ENCODE assay signal across 8 mouse cellular contexts in the genomic region with DNA sequence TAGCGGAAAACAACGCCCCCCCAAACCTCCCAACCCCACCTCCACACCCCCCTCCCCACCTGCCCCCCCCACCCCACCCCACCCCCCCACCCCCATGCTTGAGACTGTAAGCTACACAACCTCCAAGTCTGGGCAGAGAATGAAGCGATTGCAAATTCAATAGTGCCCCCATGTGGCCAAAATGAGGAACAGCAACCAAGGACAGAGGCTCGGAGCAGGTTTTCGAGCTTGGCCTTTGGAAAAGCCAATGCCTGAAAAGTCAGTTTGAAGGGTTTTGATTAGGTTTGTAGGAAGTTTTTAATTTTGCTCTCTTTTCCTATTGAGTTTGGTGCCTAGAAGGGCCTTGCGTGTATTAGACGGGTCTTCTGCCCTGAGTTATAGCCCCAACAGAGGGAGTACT. TPM values are rescaled to one million over a fixed set of nuclear protein-coding genes. Genes with fewer than 3 reads are reported as not detected.
A peak's percentile ranks its signal among the peaks of the same experiment; 100 is the strongest.
DNase-seq lines count a peak whose midpoint lies in the region; ATAC-seq and TF ChIP-seq lines count a peak whose summit lies in the region.

No protein-coding gene starts in this region.

- H3K4me1 ChIP-seq in liver, embryonic 11.5 days (replicated peaks; ENCODE audit: control insufficient read depth, insufficient read depth, low read length) = no peaks in the 10 kb centered on the region
- H3K4me1 ChIP-seq in ES-E14 (ENCODE audit: control insufficient read depth in 2 of 2, insufficient read depth in 2 of 2, low read length in 2 of 2, poor library complexity in 1 of 2) = peaks cover 2 to 7% of the 10 kb centered on the region in 2 experiments; a peak in 1 of 4 replicates
- H3K4me1 ChIP-seq in bone marrow macrophage, adult 2 months (ENCODE audit: control insufficient read depth, insufficient read depth, low read length) = peaks cover 4% of the 10 kb centered on the region; the same call in 1 of the 2 replicates
- H3K4me1 ChIP-seq in midbrain, postnatal 0 days (ENCODE audit: insufficient read depth, low read length) = no peaks in the 10 kb centered on the region

- no peaks in the 10 kb centered on the region for H3K27me3 ChIP-seq in liver, embryonic 11.5 days (replicated peaks; ENCODE audit: control insufficient read depth, insufficient read depth, low read length)
- no peaks in the 10 kb centered on the region for H3K27me3 ChIP-seq in midbrain, postnatal 0 days (ENCODE audit: insufficient read depth, low read length)

- H3K4me2 ChIP-seq in liver, embryonic 11.5 days = no peak overlapping the region
- no peak overlapping the region for H3K4me2 ChIP-seq in midbrain, postnatal 0 days (ENCODE audit: low read depth, low read length, poor library complexity, severe bottlenecking)

- 10% methylated on average over 7 of the region's 7 CpGs for WGBS in liver, embryonic 11.5 days
- WGBS in midbrain, postnatal 0 days = 9% methylated on average over 7 of the region's 7 CpGs

- TF ChIP-seq CTCF in bone marrow macrophage, adult 2 months (IDR thresholded peaks at IDR 0.05; ENCODE audit: low read depth, low read length) = peak; percentile 63
- TF ChIP-seq CTCF in midbrain, postnatal 0 days (IDR thresholded peaks at IDR 0.05) = peak; percentile 80

- no peak overlapping the region for H3K9ac ChIP-seq in liver, embryonic 11.5 days (ENCODE audit: low read depth, low read length)
- H3K9ac ChIP-seq in ES-E14 (ENCODE audit: insufficient read depth, low read depth, low read length, poor library complexity, severe bottlenecking) = no peak overlapping the region
- H3K9ac ChIP-seq in midbrain, postnatal 0 days (replicated peaks; ENCODE audit: low read length, poor library complexity, severe bottlenecking) = no peak overlapping the region

- no peak for ATAC-seq in liver, embryonic 11.5 days (replicated peaks; ENCODE audit: low FRiP score)
- ATAC-seq in midbrain, postnatal 0 days (ENCODE audit: low FRiP score) = no peak
- no peak for ATAC-seq in erythroblast, adult 5-6 weeks (replicated peaks; ENCODE audit: low FRiP score, poor library complexity, severe bottlenecking)

- in situ Hi-C loops in ES-E14 (cut with MboI; ENCODE audit: low sequenced_read_pairs in 2 of 2, unreplicated experiment in 2 of 2) = no loop called here

- no peak for TF ChIP-seq POLR2A in bone marrow macrophage, adult 2 months (IDR thresholded peaks at IDR 0.05; ENCODE audit: borderline replicate concordance, low read depth, low read length)

- H3K4me3 ChIP-seq in liver, embryonic 11.5 days (ENCODE audit: low read depth, low read length) = no peak overlapping the region
- no peak overlapping the region for H3K4me3 ChIP-seq in ES-E14 (ENCODE audit: insufficient read depth in 1 of 2, low read depth in 1 of 2, low read length in 2 of 2, poor library complexity in 1 of 2, severe bottlenecking in 1 of 2)
- no peak overlapping the region for H3K4me3 ChIP-seq in bone marrow macrophage, adult 2 months (ENCODE audit: insufficient read depth, low read length)
- no peak overlapping the region for H3K4me3 ChIP-seq in midbrain, postnatal 0 days (ENCODE audit: low read depth, low read length)

- H3K9me3 ChIP-seq in liver, embryonic 11.5 days (ENCODE audit: control insufficient read depth, low read length) = no peaks in the 10 kb centered on the region
- no peaks in the 10 kb centered on the region for H3K9me3 ChIP-seq in ES-E14 (ENCODE audit: control insufficient read depth, insufficient read depth, low read depth, low read length)
- H3K9me3 ChIP-seq in midbrain, postnatal 0 days (ENCODE audit: low read length) = no peaks in the 10 kb centered on the region

- DNase-seq in liver = peak; percentile 40
- no peak for DNase-seq in liver, embryonic 11.5 days (ENCODE audit: low spot score)
- DNase-seq in ES-E14 (ENCODE audit: low read depth, low spot score) = no peak
- DNase-seq in forelimb bud, embryonic 11.5 days (ENCODE audit: low read depth, low spot score) = peak; percentile 56
- peak; percentile 64 to 71 for DNase-seq in kidney, postnatal 4 days
- peak; percentile 58 for DNase-seq in midbrain, postnatal 0 days (ENCODE audit: low spot score)

- no peak overlapping the region for H3K27ac ChIP-seq in liver, embryonic 11.5 days (ENCODE audit: low read depth, low read length)
- H3K27ac ChIP-seq in ES-E14 (ENCODE audit: insufficient read depth, low read depth, low read length, poor library complexity, severe bottlenecking) = no peak overlapping the region
- H3K27ac ChIP-seq in bone marrow macrophage, adult 2 months (ENCODE audit: insufficient read depth, low read depth, low read length) = no peak overlapping the region
- H3K27ac ChIP-seq in midbrain, postnatal 0 days (ENCODE audit: low read depth, low read length) = no peak overlapping the region

- no peaks in the 10 kb centered on the region for H3K36me3 ChIP-seq in liver, embryonic 11.5 days (ENCODE audit: control insufficient read depth, insufficient read depth, low read length)
- no peaks in the 10 kb centered on the region for H3K36me3 ChIP-seq in ES-E14 (ENCODE audit: control insufficient read depth, insufficient read depth, low read length, poor library complexity, severe bottlenecking)
- H3K36me3 ChIP-seq in midbrain, postnatal 0 days (ENCODE audit: insufficient read depth, low read length) = no peaks in the 10 kb centered on the region

TF ChIP-seq in ES-E14, 5 proteins besides CTCF, POLR2A, EP300 and RAD21:
- TF ChIP-seq HCFC1 (IDR thresholded peaks at IDR 0.05; ENCODE audit: borderline replicate concordance, insufficient read depth, low read length) (no peak), MAFK (IDR thresholded peaks at IDR 0.05; ENCODE audit: insufficient read depth, low read depth, low read length) (no peak), ZNF384 (IDR thresholded peaks at IDR 0.05; ENCODE audit: low read depth, low read length) (no peak), ZC3H11A (IDR thresholded peaks at IDR 0.05; ENCODE audit: borderline replicate concordance, low read depth, low read length) (peak; percentile 51; the same call in 1 of the 2 replicates), CHD2 (IDR thresholded peaks at IDR 0.05; ENCODE audit: low read depth, low read length) (no peak)

RNA-seq across cellular contexts. Expression of gene Lrp3, which starts 49.4 kb away (rescaled TPM):
- 2.6 and 3.9 TPM in 2 replicates for polyA plus RNA-seq in liver, embryonic 11.5 days (2014; fragmentation: Nextera tagmentation; extraction: Ambion mirVana)
- 3.1 and 3.7 TPM in 2 replicates for total RNA-seq in ES-E14 (2012; rRNA removed)
- 0.20 TPM in 1 of 2 replicates, not detected in the other for polyA plus RNA-seq in bone marrow macrophage, adult 2 months (2012; ENCODE audit: insufficient read depth, insufficient read length, missing spikeins)
- 136 and 159 TPM in 2 replicates for total RNA-seq in midbrain, postnatal 0 days (2014; rRNA removed)
- polyA plus RNA-seq in midbrain, postnatal 0 days (2015; fragmentation: Nextera tagmentation; extraction: Ambion mirVana) = 21.7 and 23.7 TPM in 2 replicates
- total RNA-seq in erythroblast, adult 5-6 weeks (2015; ENCODE audit: low replicate concordance) = not detected in 2 replicates
- not detected in 2 replicates for total RNA-seq in erythroblast, adult 5-6 weeks (2017; ENCODE audit: low replicate concordance)

RNA-seq across cellular contexts. Expression of gene Gpatch1, which starts 53.5 kb away (rescaled TPM):
- polyA plus RNA-seq in liver, embryonic 11.5 days (2014; fragmentation: Nextera tagmentation; extraction: Ambion mirVana) = 15.3 and 16.1 TPM in 2 replicates
- 10.6 and 11.0 TPM in 2 replicates for total RNA-seq in ES-E14 (2012; rRNA removed)
- 9.5 and 13.2 TPM in 2 replicates for polyA plus RNA-seq in bone marrow macrophage, adult 2 months (2012; ENCODE audit: insufficient read depth, insufficient read length, missing spikeins)
- 8.0 and 11.5 TPM in 2 replicates for total RNA-seq in midbrain, postnatal 0 days (2014; rRNA removed)
- 21.9 and 22.2 TPM in 2 replicates for polyA plus RNA-seq in midbrain, postnatal 0 days (2015; fragmentation: Nextera tagmentation; extraction: Ambion mirVana)
- total RNA-seq in erythroblast, adult 5-6 weeks (2015; ENCODE audit: low replicate concordance) = 0.77 and 3.3 TPM in 2 replicates
- total RNA-seq in erythroblast, adult 5-6 weeks (2017; ENCODE audit: low replicate concordance) = 2.0 and 3.1 TPM in 2 replicates

Comparison
In these comparisons a context has a peak if more than half of its experiments do, and no peak if none do; other contexts are left out.
1. DNase-seq: peak in liver (single experiment), forelimb bud, embryonic 11.5 days (single experiment), kidney, postnatal 4 days (2 of 2) and midbrain, postnatal 0 days (single experiment); none in liver, embryonic 11.5 days (single experiment) and ES-E14 (single experiment).
2. RNA of gene Lrp3, which starts 49.4 kb away (total RNA-seq): 136 to 159 TPM in midbrain, postnatal 0 days; 3.1 to 3.7 TPM in ES-E14 and not detected in erythroblast, adult 5-6 weeks; every median in the first group is over 10 times any median in the second.